Mouse (Mus musculus): ENCODE results near the gene 4930505A04Rik.
"Not testable (repeated sequence)": the region's sequence is repeated elsewhere in the genome, so short reads cannot be mapped to it uniquely, and the experiment has no call there.

4930505A04Rik gene

DNA sequence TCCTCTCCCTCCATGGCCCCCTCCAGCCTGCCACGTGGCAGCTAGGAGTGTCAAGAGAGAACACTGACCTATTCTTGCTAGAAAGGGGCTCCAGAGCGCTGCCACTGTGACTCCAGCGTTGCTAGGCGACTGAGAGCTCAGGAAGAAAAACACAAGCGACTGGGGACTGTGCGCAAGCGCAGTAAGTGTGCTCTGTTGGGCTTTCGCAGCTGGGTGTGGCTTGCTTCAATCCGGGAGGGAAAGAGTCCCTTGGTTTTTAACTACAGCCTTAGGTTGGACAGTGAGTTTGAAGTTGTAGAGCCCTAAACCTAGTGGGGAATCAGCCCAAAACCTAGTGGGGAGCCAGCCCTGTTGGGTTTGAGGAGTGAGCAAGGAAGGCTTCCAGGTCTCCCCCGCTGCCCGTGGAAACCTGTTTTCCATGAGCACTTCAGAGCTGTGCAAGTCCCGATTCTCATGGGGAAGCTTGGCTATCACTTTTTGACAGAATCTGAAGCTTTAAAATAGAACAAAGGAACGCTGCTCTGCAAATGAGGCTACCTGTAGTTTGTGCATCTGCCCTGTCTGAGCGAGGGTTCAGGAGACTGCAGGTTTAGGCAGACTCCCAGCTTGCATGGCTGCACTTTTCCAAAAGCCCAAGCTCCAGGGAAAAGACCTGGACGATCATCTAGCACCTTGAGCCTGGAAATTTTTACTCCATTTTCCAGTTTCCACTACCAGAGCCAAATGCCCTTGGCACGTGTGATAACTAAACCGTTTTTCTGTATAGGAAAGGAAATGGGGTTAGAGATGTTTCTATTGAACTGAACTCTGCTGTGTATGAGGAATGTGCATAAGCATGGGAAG is at the start of gene 4930505A04Rik:
Gene 4930505A04Rik (minus strand): TSS at position 77 of the 843 bp plus-strand sequence.
- peak; percentile 92 to 94 for DNase-seq

DNA sequence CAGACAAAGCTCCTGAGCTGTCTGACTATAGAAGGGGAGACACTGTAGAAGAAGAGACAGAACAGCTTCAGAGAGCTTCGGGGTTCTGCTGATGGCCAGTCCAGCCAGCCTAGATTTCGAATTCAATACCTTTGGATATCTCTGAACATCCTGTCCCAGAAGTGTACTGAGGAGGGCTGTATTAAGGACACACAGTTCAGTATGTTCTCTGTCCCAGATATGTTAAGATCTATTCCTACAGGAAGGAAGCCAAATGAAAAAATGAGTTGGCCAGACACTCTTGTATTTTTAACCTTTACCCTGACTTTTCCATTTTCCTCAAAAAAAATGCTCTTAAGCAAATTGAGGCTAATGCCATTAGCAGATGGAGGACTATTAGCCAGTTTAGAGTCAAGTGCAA is 45.5 kb upstream of the 4930505A04Rik start:
- peak in 1 of 2 experiments; percentile 52 for DNase-seq

DNA sequence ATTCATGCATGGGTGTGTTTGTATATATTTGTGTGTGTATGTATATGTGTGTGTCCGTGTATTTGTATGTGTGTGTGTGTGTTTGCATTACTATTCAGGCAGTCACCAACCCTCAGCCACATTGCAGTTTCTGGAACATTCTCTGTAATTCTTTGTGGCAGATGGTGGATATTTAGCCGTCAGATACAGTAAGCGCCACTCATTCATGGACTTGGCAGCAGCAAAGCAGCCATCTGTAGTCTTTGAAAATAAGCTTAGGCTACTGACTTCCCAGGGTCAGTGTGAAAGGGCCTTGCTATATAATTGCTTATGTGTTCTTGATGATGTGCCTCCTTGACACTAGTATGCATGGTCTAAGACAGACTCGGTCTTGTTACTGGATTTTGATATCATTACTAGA is 36.6 kb upstream of the 4930505A04Rik start:
- DNase-seq = no peak

DNA sequence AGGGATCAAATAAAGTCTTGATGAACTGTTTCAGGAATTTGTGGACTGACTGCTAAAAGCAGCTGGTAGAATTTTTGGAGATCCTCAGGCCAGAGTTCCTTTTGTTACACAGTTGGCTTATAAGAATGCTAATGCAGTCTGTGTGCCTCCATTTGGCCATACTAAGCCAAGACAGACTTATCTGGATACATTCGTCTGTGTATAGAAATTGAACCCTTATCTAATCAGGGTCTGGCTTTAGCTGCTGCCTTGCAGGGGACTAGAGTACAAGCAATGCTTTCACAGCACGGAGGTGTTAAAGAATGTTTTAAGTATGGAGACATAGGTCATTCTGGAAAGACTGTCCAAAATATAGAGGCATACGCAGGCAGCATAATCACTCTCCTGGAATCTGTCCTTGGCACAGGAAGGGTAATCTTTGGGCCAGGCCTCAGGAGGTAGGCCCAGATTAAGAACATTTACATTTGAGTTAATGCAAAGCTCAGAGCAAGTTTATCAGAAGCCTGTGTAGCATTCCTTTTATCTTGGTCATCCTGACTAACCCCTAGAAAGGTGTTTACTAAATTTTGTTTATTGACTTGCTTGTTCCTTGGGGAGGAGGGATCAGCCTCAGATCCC is 27.2 kb upstream of the 4930505A04Rik start:
- DNase-seq = no peak

DNA sequence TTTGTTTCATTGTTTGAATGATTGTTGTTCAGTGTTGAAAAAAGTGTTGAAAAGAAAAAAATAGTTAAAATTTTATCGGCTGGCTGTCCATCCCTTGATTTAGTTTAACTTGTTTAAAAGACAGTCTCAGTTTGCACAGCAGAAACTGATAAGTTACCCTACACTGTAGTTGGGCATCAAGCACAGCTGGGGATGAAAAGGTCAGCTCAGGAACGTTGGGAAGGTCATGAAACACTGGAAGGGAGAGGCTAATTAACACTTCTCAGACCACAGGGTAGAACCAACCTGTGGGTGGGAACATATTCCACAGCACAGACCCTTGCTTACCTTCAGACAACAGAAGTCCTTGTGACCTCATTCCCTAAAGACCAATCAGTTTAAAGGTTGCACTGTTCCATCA is 25.5 kb upstream of the 4930505A04Rik start:
- no peak for DNase-seq

DNA sequence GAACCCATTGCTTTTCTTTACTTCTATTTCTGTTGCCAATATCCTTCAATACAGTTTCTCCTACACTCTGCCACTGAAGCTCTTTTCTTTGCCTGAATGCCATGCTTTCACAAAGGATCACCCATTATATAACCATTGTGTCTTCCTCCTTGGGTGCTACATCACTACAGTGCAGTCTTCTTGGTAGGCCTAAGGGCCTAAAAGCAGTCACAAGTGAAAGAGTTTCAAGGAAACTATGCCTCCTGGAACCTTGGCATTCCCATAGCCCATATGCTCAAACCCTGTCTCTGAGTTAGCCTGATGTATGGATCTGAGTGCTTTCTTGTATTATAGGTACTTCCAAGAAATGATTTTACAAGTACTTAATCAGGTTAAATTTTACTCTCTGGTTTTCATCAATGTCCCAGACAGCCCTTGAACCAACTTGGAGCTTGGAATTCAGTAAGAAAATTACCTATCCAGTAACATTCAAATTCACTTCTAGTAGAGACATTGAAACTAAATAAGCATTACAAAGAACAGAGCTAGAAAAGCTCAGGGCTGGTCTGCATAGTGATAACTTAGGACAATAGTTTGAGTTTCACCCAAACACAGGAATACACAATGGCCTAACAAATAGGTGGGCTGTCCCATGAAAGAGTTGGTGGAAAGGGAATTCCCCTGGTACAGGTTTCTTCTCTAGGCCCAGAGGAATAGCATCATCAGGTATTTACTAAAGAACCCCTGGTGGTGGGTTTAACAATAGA is 20.1 kb upstream of the 4930505A04Rik start:
- DNase-seq = no peak

DNA sequence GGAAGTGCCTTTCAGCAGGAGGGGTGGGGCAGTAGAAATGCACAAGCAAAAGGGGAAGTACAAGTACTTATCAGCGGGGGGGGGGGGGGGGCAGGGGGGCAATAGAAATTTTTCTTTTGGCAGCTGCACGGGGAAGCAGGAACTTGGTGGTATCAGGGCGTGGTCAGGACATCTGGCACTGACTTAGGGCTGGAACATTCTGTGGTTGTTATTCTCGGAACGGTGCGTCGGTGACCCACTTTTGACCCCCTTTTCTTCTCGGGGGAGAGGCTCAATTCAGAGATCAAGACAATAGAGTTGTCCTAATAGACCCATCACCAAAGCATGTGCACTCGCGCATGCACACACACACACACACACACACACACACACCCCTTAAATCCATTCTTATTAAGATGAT is 16.6 kb upstream of the 4930505A04Rik start:
- no peak for DNase-seq

DNA sequence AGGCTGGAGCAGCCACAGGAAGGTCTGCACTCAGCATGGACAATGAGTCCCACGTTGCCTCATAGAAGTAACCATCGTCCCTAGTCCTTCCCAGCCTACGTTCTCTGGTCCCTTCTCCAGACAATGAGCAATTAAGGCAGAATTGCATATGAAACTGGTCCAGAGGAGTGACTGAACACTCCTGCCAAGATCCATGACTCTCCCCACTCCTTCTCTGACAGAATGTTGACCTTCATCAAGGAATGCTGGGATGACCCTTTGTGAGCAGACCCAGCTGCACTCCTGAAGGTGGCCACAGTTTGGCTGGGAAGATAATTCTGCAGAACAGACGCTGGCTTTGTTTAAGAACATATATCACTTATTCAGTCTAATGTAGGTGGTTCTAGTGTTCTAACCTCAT is 11.7 kb upstream of the 4930505A04Rik start:
- DNase-seq = no peak

DNA sequence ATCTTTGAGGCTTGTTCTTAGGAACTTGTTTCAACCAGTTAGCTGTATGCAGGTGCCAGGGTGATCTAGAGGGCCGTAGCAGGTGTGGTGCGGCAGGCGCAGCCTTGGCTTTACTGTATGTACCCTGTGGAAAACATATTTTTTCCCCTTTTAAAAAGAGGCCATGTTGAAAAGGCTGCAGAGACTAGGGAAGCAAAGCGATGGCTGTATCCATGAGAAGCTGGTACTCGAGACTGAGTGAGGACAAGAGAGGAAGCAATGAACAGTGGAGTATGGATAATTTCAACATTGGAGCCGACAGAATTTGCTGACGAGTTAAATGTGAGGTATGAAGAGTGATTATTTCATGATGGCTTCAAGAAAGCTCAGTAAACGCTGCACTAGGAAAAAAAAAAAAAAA is 440 bp downstream of the 4930505A04Rik start:
- DNase-seq = no peak

DNA sequence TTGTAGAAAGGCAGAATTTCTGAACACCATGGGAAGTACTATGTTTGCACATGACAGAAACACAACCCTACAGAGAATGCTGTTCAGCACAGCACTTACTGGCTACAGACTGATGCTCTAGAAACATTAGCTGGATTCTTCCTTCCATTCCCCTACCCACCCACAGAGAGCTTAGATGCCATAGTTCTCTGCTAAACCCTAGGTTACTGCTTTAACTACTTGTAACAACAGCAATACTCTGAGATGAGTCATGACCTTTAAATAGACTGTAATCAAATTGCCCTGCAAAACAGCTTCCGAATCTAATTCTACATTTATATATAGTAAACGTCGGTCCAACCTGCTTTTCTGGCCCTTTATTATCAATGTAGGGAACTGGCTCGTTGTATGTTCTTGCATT is 17.3 kb downstream of the 4930505A04Rik start:
- no peak for DNase-seq

DNA sequence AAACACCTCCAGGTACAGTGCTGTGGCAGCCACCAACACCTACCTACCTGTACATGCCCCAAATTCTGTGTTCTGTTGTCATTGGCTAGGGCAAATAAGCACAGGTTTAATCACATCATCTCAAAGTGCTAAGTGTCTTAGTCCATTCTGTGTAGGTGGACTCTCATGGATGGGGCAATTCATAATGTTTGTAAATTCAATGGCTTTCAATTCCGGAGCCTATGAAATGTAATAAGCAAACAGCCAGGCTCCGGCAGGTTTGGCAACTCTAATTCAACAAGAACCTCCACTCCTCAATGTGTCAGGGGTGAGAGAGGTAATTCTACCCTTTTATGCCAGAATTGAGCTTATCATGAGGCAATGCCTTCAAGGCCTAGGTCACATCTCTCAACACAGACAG is 23.5 kb downstream of the 4930505A04Rik start:
- no peak for DNase-seq

DNA sequence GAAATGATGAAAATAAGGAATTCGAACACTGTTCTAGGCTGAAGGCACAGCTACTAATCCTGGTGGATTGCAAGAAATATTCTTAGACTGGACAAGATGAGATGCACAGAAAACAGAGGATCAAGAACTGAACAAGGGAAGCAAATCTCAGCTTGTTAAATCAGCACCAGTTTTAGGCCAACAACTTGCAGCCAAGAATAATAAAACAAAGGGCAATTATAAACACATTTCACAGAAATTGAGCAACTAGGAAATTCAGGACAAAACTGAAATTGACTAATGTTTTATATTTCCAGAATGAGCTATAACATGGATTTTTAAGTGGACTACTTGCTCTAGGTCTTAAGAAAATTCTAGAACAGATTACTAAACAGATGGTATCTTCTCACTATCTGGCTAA is 24.1 kb downstream of the 4930505A04Rik start:
- DNase-seq = no peak

DNA sequence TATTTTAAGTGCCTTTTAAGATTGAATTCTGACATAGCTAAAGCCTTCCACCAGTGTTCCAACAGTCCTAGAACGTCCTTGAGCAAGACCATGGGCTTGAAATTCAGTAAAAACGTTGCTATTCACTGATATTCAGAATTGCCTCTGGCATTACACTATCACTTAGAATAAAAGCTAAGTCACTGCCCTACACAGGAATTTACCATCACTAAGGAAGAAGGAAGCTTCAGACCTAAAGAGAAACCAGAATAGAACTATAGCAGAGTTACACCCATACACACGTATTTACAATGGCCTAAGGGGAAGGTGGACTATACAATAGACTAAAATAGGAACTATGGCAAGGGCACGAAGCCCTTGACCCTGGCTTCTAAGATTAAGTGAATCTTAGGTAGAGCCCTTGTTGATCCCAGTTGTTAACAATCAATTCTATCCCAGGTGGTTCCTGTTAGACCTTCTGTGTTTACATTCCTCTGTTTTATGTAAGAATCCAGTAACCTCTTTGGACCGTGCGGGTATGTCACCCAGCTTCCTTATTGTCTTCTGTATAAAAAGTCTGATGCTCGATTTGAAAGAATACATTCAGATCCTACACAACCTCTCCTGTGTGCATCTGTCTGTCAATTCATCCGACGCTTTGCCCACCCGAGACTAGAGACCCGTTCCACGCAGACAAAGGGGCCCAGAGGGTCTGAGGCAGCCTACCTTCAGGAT is 27.3 kb downstream of the 4930505A04Rik start:
- DNase-seq = not testable (repeated sequence)

DNA sequence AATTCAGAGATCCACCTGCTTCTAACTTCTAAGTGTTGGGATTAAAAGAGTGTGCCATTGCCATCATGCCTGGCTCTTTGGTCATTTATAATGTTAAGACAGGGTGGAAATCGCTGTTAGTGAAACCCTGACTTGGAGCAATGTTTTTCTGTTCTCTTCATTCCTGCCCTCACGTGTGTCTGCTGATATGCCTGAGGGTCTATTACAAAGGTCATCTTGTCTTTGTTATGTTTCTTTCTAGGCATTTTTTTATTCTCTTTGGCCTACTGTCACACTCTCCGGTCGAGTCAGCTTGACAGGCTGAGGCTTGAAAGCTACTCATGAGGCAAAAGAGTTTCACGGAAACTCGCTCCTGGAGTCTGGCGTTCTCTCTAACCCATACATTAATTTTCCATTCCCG is 27.9 kb downstream of the 4930505A04Rik start:
- DNase-seq = no peak

DNA sequence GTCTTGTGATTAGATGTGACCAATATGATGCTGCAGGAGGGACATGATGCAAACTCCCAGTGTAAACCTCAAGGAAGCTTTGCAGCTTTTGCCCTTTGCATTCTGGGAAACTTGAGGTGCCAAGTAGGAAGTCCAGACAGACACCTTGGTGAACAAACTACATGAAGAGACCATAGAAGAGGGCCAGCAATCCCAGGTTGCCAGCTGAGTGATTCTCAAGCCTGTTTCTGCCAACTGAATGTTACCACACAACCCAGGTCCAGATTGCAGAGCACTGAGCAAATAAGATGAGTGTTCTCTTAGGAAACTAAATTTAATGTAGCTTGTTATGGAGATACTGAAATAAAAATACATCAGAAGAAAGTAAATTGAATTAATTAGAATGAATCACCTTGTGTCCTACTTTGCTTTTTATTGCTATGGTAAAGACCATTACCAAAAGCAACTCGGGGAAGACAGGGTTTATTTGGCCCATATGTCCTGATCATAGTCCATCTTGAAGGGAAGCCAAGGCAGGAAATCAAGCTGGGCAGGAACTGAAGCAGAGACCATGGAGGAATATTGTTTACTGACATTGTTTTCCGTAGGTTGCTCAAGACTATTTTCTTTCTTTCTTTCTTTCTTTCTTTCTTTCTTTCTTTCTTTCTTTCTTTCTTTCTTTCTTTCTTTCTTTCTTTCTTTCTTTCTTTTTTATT is 38.2 kb downstream of the 4930505A04Rik start:
- no peak for DNase-seq

DNA sequence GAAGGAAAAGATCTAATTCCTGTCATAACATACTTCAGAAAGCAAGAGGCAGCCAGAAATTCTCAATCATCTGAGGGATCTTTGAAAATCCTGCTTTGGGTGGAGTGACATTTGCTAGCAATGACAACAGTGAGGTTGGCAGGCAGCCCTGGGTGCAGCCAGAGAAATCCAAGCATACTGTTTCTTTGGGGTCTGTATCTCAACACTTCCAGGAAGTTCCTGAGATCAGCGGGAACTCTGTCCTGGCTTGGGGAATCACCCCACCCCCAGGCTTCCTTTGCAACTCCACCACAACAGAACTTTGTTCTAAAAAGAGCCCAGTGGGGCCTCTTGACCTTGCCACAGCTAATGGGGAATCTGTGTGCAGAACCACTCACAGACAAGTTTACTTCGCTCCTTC is 66.0 kb downstream of the 4930505A04Rik start:
- peak; percentile 77 to 81 for DNase-seq

DNA sequence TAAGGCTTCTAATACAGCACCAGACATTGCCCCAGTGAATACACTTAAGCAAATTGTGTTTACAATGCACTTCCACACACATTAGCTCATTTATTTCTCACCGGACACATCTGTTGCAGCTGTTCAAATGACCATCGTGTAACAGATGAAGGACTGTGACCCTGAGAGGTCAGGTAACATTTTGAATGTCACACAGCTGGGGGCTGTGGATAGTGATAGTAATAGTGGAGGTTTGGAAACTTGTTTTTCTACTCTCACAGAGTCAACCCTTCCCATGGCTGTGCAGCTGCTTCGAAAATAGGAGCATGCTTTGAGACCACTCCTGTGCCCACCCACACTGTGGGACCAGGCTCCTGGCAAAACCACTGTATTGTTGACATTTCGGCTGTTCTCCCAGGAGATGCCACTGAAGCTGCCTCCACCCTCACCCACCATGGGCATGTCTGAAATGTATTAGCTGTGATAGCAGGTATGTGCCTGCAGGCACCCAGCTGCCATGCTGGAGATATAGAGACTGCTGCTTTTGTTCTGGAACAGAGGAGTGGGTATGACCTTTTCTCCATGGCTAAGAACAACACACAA is 66.9 kb downstream of the 4930505A04Rik start:
- no peak for DNase-seq

DNA sequence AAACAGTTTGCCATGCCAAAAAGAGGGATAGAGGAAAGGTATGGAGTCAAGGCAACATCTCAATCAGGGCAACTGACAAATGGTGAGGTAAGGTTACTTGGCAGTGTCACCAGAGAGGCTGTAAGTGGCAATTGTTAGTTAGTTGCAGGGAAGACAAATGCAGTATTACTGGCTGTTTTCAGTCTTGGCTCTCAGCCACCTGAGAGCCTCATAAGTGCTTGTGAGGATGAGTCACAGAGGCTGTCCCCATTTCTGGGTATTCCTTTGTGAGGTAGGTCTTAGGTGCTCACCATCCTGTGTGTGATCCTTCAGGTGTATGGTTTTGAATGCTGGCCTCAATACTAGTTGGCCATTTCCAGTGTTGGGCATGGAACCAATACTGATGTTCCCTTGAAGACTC is 77.3 kb downstream of the 4930505A04Rik start:
- DNase-seq = no peak

DNA sequence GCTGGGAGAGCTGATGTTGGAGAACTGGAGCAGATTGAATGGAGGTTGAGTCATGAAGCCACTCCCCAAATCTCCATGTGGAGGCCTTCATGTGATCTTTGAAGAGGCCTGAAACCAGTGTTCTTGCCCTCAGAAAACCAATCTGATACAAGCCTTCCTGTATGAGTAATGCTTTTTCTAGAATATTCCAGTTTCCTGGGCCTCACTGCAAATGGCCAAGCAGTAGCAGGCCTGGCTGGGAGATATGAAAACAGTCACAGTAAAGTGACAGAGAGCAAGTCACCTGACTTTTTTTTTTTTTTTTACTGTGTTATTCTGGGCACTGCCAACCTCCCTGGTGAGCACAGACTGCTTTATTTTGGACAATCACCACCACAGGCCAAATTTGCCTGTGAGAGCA is 88.6 kb downstream of the 4930505A04Rik start:
- DNase-seq = no peak

Data from kidney, postnatal 36 days (tissue).